Mouse (Mus musculus): ENCODE results near the gene Ccdc149.

Gene Ccdc149

DNA sequence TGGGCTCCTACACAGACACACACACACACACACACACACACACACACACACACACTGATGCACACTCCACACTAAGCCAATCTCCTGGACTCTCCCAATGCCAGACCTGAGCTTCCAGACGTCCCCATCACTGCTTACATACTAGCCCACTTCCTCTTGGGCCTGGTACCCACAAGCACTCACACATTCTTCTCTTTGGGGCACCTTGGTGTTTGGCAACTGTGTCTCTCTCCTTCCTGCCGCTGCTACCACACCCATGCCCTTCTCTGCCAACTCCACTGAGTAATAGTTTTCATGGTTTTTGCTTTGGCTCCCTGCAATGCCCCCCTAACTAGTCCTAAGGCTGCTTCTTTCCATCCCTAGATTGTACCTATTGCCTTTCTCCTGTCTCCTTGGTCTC lies 104.7 kb downstream of the Ccdc149 start:
- no peak for TF ChIP-seq GATA4 (IDR thresholded peaks at IDR 0.05; ENCODE audit: insufficient replicate concordance, low read length)

DNA sequence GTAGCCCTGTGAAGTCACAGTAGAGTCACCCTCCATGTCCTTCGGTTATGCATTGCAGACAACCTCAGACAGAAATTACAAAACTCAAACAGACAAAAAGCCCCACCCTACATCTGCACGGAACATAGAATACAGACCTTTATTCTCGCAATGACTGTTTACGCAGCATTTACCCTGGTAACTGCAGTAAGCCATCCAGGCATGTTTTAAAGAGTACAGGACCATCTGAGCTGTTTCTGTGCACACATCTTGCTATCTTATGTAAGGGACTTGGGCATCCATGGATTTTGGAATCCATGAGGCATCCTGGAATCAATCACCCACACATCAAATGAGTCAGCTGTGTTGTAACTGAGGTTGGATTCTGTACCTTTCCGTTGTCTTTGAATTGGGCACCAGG lies 105.4 kb downstream of the Ccdc149 start:
- no peak for TF ChIP-seq GATA4 (IDR thresholded peaks at IDR 0.05; ENCODE audit: insufficient replicate concordance, low read length)

DNA sequence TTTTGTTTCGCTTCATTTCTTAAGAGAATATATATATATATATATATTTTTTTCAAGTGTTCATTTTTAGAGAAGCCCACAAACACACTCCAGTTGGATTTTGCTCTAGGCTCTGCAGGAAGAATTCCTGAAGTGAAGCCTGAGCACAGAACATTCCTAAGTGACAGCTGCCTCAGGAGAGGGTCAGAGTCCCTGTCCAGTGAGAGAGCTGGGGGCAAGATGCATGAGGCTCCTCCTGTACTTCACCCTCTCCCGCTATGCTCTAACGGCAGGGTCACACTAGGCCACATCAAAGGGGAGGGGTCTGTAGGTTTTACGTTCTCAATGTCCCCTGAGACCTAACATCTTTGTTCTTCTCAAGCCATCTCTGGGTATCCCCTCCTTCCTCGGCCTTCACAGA lies 106.8 kb downstream of the Ccdc149 start:
- TF ChIP-seq GATA4 (IDR thresholded peaks at IDR 0.05; ENCODE audit: insufficient replicate concordance, low read length): no peak

DNA sequence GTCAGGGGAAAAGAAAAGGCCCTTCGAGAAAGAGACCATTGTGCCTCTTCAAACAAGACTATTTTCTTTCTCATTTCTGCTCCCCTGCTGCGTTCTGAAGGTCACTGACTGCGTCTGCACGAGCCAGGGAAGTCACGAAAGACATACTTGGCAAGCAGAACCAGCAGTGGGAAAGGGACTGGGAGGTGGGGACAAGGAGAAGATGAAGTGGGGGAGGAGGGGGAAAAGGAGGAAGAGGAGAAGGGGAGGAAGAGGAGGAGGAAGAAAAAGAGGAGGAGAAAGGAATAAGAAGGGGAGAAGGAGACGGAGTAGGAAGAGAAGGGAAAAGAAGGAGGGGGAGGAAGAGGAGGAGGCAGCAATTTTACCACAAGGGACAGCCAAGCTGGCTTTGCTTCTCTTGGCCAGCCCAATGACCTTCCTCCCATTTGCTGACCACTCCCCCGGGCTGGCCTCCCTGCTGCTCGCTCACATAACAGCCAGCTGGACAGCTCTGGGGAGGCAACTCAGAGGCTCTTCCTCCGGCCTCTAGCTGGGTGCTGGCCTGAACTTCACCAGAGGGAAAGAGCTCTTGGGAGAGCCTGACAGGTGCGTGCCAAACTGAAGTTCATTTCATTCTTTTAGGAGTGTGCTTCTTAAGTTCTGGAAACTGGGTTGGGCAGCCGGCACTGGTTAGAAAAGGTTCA lies 107.7 kb downstream of the Ccdc149 start, which contains the start of gene Sod3:
TSS of gene Sod3 (plus strand) at position 324 of the 683 bp plus-strand sequence.
- TF ChIP-seq GATA4 (IDR thresholded peaks at IDR 0.05; ENCODE audit: insufficient replicate concordance, low read length): no peak

DNA sequence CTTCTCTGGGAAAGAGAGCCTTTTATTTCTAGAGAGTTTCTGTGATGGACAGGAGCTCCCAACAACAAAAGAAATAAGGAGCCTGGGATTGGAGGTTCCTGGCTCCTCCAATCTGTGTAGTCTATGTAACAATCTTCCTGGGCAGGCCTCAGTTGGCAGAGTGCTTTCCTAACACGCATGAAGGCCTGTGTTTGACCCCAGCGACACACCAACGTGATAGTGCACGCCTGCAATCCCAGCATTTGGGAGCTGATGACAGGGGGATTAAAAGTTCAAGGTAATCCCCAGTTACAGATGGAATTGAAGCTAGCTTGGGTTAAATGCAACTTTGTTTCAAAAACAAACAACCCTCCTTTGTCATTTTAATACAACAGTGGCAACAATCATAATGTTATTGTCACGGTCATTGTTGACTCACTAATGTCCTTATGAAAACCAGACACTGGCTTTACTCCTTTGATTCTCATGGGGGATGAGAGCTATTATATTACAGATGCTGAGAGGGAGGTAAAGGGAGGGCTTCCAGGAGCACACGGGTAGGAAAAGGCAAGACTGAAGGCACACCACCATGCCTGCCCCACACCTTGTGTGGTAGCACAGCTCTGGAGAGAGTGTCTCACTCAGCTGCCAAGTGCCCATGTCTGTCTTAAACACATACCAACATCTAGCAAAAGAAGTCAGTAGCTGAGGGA lies 108.4 kb downstream of the Ccdc149 start:
- TF ChIP-seq GATA4 (IDR thresholded peaks at IDR 0.05; ENCODE audit: insufficient replicate concordance, low read length): no peak

DNA sequence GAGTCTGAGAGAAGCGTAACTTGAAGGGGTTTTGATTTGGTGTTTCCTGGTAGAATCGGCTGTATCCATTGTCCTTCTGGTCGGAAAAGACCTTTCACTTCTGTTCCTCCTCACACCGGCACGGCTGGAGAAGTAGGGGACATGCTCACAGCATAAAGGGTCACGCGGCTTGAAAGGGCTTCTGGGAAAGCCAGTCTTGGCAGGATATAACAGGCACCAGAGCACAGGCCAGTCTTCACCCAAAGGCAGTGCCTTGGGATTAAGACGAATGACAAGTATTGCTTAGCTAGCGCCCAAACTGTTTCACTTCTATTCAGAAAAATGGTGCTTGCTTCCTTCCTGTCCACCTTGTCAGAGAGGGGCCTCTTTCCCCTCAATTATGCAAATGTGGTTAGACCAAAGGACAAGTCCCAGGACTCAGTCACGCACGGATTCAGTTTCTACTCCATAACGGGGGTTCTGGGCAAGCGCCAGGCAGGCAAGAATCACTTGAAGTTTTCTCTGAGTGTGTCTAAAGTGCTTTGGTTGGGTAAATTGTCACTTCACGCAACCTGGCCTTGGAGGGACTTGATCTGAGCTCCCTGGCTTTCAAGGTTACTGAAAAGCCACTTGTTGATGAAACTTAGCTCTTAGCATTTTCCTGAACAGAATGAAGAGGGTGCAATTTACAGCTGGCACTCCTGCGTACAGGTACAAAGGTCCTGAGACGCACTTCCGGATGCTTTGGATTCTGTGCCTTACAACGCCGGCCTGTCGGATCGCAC lies 110.9 kb downstream of the Ccdc149 start:
- no peak for TF ChIP-seq GATA4 (IDR thresholded peaks at IDR 0.05; ENCODE audit: insufficient replicate concordance, low read length)

DNA sequence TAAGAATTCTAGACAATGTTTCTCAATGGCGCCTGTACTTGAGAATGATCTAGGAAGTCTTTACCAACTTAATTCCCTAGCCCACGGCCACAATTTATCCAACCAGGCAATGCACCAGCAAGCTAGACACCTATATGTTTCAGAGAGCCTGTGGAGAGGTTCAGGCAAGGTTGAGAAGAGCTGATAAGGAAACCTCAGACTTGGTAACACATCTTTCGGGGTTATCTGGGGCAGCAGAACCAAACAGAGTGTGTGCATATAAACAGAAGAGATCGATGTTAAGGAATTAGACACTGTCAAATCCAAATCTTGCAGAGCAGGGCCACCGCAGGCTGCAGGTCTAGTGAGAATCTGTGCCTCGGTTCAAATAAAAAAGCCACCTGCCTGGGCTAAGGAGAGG lies 113.2 kb downstream of the Ccdc149 start:
- no peak for TF ChIP-seq GATA4 (IDR thresholded peaks at IDR 0.05; ENCODE audit: insufficient replicate concordance, low read length)

DNA sequence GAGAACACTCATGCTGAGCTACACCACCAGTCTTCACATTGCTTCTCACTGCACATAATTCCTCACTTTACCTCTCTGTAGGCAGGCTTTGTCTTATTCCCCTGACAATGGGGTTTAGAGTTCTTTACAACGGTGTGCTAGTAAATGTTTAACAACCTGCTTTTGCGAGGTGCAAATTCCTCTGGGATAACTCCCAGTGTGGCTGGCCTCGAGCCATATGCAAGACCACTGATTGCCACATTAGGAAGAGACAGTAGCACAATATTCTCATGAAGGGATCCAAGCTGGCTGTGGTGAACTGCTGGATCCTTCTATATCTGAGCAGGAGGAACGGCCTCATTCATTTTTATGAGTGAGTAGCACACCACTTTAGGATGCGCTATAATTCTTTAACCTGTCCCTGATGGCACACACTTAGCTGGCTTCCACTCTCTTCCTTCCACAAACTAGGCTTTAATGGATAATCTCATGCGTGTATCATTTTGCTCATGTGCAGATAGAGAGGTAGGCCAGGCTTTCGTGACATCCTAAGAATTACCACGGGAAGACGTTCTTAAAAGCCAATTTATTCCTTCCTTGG lies 114.1 kb downstream of the Ccdc149 start:
- no peak for TF ChIP-seq GATA4 (IDR thresholded peaks at IDR 0.05; ENCODE audit: insufficient replicate concordance, low read length)

DNA sequence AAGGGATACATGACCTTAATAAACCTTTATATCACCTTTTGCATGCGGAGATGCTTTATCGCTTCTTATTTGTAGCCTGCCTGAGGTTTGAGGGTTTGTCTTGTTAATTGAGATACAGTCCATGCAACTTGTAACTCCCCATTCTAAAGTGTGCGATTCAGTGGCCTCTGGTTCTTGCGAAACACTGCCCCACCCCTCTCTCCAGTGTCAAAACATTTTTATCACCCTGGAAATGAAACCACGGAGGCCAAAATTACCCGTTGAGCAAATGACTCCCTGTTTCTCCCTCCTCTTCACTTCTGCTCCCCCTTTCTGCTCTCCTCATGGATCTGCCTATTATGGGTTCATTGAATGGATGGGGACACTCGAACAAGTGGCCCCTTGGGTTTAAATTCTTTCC lies 115.7 kb downstream of the Ccdc149 start:
- no peak for TF ChIP-seq GATA4 (IDR thresholded peaks at IDR 0.05; ENCODE audit: insufficient replicate concordance, low read length)

DNA sequence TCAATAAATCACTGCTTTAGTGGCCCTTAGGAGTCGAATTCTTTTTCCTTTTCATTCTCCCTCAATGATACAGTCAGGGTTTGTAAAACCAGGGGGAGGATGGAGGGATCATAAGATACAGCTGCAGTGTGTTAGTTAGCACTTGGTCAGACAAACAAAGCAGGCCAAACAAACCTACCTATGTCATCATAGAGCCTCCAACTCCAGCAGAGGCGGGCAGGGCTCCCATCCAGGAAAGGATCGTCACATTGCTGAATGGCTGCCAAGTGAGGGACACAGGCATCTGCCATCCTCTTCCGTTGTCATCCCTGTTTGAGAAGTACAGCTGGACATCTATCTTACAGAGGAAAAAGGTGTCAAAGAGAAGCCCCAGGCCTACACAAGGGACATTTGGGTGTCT lies 116.9 kb downstream of the Ccdc149 start:
- no peak for TF ChIP-seq GATA4 (IDR thresholded peaks at IDR 0.05; ENCODE audit: insufficient replicate concordance, low read length)

DNA sequence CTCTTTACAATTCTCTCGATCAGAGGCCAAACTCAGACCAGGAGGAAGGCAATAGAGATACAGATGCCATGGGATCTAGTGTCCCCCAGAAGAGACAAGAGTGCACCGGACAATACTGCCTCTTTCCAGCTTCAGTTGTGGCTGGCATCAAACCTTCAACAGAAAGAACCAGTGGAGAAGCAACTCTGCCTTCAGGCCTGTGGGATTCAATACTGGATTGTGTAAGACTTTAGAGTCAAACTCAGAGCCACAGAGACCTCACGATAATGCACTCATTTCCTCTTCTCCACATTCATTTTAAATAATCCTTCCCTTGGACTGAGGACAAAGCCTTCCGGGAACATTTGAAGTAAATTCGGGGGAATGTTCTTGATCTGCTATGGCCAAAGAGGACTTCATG lies 118.6 kb downstream of the Ccdc149 start:
- TF ChIP-seq GATA4 (IDR thresholded peaks at IDR 0.05; ENCODE audit: insufficient replicate concordance, low read length): no peak

DNA sequence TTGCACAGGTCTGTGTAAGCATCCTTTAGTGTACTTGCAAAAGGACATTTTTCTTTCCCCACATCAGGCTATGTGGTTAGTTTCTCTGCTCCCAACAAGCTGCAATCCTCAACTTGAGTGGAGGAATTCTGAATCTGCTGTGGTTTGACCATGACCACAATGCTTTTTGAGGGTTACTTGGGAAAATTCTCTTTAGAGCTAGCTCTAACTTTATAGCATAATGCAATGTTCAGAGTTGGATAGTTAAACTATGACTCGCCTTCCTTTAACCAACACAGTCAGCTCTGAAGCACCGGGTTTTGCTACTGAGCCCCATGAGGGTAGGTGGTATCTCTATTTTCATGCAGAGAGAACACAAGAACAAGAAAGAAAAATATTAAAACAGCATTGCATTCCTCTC lies 119.8 kb downstream of the Ccdc149 start:
- no peak for TF ChIP-seq GATA4 (IDR thresholded peaks at IDR 0.05; ENCODE audit: insufficient replicate concordance, low read length)

DNA sequence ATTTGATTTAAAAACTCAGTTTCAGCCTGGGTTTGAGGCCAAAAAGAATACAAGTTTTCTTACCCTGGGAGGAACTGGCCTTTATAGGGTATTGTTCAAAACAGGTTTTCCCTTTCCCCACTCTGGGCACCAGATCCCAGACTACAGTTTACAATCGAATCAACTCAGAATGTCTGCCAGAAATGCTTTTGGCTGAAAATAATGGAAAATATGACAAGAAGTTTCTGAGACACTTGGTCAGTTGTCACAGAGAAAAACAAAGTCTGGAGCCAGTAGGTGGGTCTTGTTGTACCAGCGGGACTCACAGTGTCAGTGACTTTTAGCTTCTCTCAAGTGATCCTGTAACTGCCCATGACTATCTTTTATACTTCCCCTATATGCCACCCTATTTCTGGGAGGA lies 120.9 kb downstream of the Ccdc149 start:
- TF ChIP-seq GATA4 (IDR thresholded peaks at IDR 0.05; ENCODE audit: insufficient replicate concordance, low read length): no peak

DNA sequence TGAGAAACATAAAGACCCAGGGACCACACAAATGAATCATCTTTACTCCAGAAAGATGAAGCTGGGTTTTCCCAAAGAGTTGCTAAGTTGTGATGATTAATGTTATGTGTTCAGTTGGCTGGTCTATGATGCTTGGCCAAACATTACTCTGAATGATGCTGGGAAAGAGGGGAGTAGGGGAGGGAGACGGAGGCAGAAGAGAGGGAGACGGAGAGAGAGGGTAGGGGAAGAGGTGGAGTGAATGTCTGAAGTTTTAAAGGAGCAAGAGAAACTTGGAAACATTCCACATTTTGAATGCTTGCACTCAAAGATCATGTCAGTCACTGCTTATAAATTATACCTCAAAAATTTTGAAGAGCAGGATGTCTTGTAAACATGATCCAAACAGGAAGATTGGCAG lies 124.4 kb downstream of the Ccdc149 start:
- no peak for TF ChIP-seq GATA4 (IDR thresholded peaks at IDR 0.05; ENCODE audit: insufficient replicate concordance, low read length)

DNA sequence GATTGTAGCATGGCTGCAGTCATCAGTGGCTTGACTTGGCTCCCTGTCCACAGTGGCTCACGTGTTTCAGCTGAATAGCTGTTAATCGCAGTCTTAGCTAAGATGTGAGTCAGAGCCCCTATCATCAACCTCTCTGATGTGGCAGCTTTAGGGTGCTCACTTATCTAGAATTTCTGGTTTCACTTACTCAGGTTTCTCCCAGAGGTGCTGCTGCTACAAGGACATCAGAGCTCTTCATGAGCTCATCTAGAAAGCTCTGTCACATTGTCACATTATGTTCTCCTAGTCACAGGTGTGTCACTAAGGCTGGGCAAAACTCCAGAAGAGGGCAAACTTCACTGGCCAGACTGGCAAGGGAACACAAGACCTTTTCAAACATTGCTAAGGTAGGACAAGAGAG lies 132.2 kb downstream of the Ccdc149 start:
- no peak for TF ChIP-seq GATA4 (IDR thresholded peaks at IDR 0.05; ENCODE audit: insufficient replicate concordance, low read length)

DNA sequence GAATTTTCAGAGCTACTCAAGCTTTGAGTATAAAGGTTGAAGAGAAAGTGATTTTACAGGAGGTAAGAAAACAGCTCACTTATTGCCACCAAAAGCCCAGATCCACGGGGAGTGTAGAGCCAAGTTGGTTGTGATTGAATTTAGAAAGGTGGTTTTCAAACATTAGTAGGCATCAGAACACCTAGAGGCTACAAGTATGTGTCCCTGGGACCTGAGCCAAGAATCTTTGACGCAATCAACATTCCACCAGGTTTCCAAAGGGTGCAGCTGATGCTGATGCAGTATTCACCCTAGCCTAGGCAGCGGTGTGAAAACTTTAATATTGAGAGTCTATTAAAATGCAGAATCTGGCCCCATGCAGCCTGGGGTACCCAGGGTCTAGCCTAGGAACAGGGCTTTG lies 135.7 kb downstream of the Ccdc149 start:
- no peak for TF ChIP-seq GATA4 (IDR thresholded peaks at IDR 0.05; ENCODE audit: insufficient replicate concordance, low read length)

All from liver, adult (tissue).